Mouse (Mus musculus) CD4-positive, CD25-positive, alpha-beta regulatory T cell, adult 2 months (primary cell): ENCODE results near the gene Slc17a6.
"Not testable (repeated sequence)": the region's sequence is repeated elsewhere in the genome, so short reads cannot be mapped to it uniquely, and the experiment has no call there.

Experiments
- DNase-seq: peaks from one replicate; pipeline ENCODE4 v3.0.0-alpha.2; 2012; ENCODE audit warnings: low read depth, low spot score

Gene Slc17a6

DNA sequence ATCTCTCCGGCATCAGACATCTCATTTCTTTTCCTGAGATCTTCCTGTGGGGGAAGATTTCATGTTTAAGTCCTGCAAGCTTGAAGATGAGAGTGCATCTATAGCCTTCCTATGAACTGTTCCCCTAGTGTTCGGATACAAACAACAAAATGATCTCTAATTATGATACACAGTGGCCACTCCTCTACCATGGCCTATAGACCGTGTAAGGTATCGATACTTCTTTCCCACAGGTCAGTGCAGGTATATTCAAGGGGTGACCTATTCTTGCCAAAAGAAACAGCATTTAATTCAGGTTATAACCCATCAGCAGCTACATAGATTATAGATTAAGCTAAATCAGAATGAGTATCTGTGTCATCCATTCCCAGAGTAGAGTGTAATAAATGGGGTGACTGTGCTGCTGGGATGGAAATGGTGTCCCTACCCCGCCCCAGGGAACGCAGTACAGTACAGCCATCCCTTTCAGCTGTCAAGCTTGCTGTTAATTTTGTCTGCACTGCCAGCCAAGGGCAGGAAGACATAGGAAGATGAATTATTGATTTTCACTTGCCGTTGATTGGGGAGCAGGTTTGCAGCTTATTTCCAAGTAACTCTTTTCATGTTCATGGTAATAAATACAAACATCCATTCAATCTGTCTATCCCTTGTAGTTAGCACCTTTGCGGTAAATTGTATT, 71.9 kb downstream of the Slc17a6 start:
- DNase-seq = no peak

DNA sequence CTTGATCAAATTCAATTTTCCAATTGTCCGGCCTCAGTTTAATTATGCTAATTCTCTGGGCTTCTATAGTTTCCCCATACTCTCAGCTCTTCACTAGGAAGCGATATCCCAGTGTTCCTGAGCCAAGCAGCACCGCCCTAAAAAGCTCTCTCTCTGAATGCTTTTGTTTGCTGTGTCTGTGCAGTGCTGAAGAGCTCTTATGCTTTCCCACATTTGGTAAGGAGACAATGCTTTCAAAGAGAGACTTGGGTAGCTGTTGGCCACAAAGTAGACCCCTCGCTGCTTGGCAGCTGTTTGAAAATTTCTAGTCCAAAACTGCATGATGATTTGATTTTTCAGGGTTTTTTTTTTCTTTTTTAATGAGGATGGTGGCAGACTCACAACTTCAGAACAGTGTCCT, 72.6 kb downstream of the Slc17a6 start:
- no peak for DNase-seq

DNA sequence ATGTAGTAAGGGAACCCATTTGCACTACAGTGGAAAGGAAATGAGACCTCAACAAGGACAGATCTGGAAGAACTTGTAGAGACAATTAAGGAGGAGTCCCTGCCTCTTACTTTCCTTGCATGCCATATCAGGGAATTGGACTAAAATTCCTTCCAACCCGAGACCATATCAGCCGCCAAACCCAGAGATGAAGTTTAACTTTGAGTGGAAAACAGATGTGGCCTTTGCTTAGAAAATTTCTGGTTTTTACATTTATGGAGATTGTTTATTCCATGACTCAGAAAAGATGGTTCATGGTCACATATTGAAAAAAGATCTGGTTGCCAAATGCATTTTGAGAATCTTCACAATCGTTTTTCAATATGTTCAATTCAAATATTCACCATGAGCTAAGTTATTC, 87.7 kb downstream of the Slc17a6 start:
- no peak for DNase-seq

DNA sequence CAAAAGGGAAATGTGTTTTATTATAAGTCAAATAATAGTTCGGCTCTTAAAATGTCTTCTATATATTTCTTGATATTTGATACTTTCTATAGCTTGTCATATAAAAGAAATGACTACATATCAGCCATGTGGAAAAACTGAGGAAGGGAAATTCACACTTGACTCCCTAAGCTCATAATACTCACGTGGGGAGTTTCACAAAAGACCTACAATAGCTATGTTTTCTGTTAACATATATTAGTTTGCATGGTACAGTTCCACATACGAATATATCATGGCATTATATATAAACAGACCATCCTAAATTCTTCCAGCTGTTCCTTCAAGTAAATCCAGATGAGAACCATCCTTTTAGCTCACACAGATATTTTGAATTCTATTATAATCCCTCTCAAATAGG, 88.5 kb downstream of the Slc17a6 start:
- DNase-seq = not testable (repeated sequence)

DNA sequence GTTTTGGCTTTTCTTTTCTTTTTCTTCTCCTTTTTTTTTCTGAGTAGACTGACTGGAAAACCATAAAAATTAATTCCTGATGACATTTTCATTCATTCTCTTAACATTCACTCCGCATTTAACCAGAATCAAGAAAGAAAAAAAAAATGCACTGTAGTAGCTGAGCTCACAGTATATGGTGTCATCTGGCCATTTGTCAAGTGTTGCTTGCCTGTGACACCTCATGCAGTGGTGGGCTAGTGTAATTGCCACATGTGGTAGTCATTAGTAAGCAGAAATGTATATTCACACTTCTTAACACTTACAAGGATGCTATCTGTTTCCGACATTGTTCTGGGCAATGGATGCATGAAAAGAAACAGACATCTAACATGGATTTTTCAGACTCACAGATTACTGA, 94.0 kb downstream of the Slc17a6 start:
- DNase-seq = no peak
